Mouse (Mus musculus): ENCODE results near the gene Mex3a.

Gene Mex3a

GRCm38 (mm10) chr3:88532299-88532674 lies at the start of gene Mex3a:
TSS of gene Mex3a (plus strand) at chr3:88532395.
- DNase-seq (ENCODE audit: low read depth in 1 of 2, low spot score in 2 of 2) = no peak

GRCm38 (mm10) chr3:88483141-88483540 lies 49.1 kb upstream of the Mex3a start:
- DNase-seq (ENCODE audit: low read depth in 1 of 2, low spot score in 2 of 2) = no peak

- peak in 1 of 2 experiments; percentile 67 for DNase-seq (ENCODE audit: low read depth in 1 of 2, low spot score in 2 of 2)
Observed at GRCm38 (mm10) chr3:88483621-88484020, 48.6 kb upstream of the Mex3a start.

DNA sequence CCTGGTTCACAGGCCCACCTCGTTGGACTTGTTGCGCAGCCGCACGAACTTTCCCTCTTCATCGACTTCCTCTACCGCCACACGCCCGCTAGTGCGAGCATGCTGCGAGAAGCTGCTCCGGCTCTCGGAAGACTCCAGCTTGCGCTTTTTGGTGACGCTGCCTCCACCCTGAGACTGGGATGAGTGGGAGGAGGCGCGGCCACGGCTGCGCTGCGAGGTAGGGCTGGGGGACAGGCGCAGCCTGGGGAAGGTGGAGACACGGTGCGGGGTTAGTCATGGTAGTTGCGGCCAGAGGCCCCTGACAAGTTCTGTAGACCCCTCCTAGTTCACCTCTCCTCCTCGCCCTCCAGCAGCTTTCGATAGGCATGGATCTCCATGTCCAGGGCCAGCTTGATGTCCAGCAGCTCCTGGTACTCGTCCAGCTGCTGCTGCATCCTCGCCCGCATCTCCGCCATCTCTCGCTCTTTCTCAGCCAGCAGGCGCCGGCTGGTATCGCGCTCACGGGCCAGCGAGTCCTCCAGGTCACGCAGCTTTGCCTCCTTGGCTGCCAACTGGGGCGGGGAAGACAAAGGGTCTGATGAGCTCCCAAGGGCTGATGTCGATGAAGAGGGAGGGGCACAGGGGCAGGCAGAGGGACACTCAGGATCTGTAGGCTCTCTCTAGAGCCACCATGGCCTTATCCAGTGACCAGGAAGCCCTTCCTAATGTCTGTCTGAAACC lies 47.4 kb upstream of the Mex3a start:
- no peak for DNase-seq (ENCODE audit: low read depth in 1 of 2, low spot score in 2 of 2)

- DNase-seq (ENCODE audit: low read depth in 1 of 2, low spot score in 2 of 2) = no peak
Observed at GRCm38 (mm10) chr3:88486043-88486442, 46.2 kb upstream of the Mex3a start.

DNA sequence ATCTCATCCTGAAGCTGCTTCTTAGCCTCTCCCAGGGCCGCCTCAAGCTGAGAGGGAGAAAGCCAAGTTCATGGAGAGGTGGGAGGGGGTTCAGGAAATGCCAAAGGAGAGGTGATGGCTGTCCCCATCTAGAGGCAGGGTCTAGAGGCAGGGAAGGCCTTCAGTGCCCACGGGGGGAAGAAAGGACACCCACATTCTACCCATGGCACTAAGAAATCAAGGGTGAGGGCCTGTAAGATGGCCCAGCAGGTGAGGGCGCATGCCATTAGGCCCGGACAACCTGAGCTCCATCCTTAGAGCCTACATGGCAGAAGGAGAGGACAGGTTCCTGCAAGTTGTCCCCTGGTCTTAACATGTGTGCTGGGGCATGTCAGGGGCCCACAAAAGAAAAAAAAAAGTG lies 45.3 kb upstream of the Mex3a start:
- no peak for DNase-seq (ENCODE audit: low read depth in 1 of 2, low spot score in 2 of 2)

DNA sequence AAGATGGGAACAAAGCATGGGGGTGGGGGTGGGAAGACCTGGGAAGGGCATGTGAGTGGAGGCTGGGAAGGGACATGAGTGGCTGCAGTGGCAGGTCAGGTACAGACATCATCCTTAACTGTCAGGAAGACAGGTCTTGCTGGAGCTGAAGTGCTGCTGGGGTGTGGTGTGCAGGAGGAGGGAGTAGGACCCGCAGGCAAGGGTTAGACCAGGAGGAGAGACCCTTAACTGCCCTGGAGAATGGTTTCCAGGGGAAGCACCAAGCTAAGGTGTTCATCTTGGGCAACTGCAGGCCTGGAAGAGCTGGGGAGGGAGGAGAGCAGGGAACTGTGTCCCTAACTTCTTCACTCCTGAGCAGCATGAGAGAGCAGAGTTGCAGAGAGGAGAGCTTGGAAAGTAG lies 44.8 kb upstream of the Mex3a start:
- DNase-seq (ENCODE audit: low read depth in 1 of 2, low spot score in 2 of 2) = no peak

- no peak for DNase-seq (ENCODE audit: low read depth in 1 of 2, low spot score in 2 of 2)
Observed at GRCm38 (mm10) chr3:88493706-88494582, 38.3 kb upstream of the Mex3a start.

- no peak for DNase-seq (ENCODE audit: low read depth in 1 of 2, low spot score in 2 of 2)
Observed at GRCm38 (mm10) chr3:88494836-88495628, 37.2 kb upstream of the Mex3a start.

DNA sequence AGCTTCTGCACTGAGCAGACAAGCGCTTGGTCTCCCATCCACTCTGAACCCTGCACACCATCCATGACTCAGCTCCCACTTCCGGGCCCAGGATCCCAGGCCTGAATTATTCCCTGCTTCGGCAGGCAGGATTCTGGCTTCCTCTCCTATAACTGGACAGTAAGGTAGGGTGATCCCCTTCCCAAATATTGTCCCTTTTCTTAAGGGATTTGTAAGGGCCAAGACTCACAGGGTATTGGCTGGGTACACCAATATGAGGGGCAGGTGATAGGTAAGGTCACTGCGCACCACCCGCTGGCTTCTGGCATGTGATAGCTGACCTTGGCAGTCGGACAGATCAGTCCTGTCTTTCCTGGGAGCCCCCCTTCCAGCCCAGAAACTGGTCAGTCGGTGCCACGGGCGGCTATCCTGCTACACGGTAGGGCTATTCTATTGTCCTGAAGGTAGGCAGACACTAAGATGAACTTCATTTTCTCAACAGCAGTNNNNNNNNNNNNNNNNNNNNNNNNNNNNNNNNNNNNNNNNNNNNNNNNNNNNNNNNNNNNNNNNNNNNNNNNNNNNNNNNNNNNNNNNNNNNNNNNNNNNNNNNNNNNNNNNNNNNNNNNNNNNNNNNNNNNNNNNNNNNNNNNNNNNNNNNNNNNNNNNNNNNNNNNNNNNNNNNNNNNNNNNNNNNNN lies 36.3 kb upstream of the Mex3a start:
- DNase-seq (ENCODE audit: low read depth in 1 of 2, low spot score in 2 of 2) = no peak

GRCm38 (mm10) chr3:88499580-88499979 lies 32.6 kb upstream of the Mex3a start:
- DNase-seq (ENCODE audit: low read depth in 1 of 2, low spot score in 2 of 2) = no peak

- DNase-seq (ENCODE audit: low read depth in 1 of 2, low spot score in 2 of 2) = no peak
Observed at GRCm38 (mm10) chr3:88500087-88500486, 32.1 kb upstream of the Mex3a start.

- DNase-seq (ENCODE audit: low read depth in 1 of 2, low spot score in 2 of 2) = no peak
Observed at GRCm38 (mm10) chr3:88500655-88501365, 31.4 kb upstream of the Mex3a start.

GRCm38 (mm10) chr3:88501366-88502030 lies 30.7 kb upstream of the Mex3a start:
- DNase-seq (ENCODE audit: low read depth in 1 of 2, low spot score in 2 of 2) = no peak

GRCm38 (mm10) chr3:88502031-88502571 lies 30.1 kb upstream of the Mex3a start:
- no peak for DNase-seq (ENCODE audit: low read depth in 1 of 2, low spot score in 2 of 2)

DNA sequence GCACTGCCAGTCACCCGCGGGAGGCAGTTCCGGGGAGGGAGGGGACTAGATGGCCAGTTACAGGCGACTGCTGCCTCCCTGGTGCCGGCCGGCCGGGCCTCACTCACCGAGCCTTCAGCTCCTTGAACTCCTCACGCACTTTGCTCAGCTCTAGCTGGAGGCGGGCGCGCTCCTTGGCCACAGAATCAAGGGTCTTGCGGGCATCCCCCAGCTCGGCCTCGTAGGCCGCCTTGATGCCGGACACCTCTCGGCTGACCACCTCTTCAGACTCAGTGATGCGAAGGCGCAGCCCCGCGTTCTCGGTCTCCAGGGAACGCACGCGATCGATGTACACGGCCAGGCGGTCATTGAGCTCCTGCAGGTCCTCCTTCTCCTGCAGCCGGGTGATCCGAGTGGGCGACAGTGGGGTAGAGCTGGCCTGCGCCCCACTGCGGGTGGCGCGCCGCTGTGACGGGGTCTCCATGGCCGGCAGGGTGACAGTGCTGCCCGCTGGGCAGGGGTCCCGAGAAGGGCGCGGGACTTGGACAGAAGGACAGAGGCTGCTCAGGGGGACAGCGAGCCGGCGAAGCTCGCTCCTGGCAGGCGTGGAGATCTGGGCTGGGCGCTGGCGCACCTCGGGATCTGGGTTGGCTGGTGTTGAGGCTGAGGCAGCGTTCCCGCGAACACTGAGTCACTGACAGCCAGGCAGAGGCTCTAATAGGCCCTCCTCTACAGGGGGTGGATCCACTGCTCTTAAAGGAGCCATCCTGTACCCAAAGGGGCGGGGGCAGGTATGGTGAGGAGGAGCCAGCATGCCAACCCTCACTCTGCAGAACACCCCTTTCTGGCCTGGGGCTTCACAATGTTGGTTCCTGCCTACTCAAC lies 29.3 kb upstream of the Mex3a start:
- peak in 1 of 2 experiments; percentile 44 for DNase-seq (ENCODE audit: low read depth in 1 of 2, low spot score in 2 of 2)

DNA sequence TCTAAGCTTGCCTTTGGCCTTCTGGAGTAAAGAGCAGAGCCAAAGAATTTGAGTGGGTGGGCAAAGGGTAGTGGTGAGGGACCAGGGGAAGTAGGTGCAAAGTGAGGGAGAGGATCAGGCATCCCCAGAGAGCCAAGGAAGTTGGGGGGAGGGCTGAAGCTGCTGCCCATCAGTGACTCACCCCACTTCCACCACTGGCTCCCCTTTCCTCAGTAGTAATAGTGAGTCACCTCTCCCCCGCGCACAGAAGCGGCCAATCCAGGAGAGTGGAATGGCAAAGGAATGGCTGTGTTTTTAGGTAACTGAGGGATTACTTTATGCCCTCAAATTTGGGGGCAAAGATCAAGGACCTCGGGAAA lies 28.7 kb upstream of the Mex3a start:
- DNase-seq (ENCODE audit: low read depth in 1 of 2, low spot score in 2 of 2) = no peak

GRCm38 (mm10) chr3:88503881-88504746 lies 28.1 kb upstream of the Mex3a start:
- DNase-seq (ENCODE audit: low read depth in 1 of 2, low spot score in 2 of 2) = no peak
